Mouse (Mus musculus) MEL (cell line): ENCODE data around the gene Lrrc43. TPM values are rescaled to one million over a fixed set of nuclear protein-coding genes. Genes with fewer than 3 reads are reported as not detected.
A peak's percentile ranks its signal among the peaks of the same experiment; 100 is the strongest.

ENCODE experiments used
- DNase-seq: peaks from one replicate; pipeline ENCODE4 v3.0.0; 2011; ENCODE audit warnings: low read depth, low spot score
- H3K27ac ChIP-seq: 2 replicates; pipeline ENCODE4 v1.5.1; 2012; ENCODE audit warnings: low read depth, mild to moderate bottlenecking, control low read depth, low read length, moderate library complexity; ENCODE audit not compliant: control insufficient read depth
- H3K27me3 ChIP-seq, 2 experiments: fragments of 150-350 bp in 1 of 2; sonication (generic) in 1 of 2; 2 replicates each; pipeline ENCODE4 v1.6.1; 2012; ENCODE audit warnings: low read length in 2 of 2, mild to moderate bottlenecking in 2 of 2, improper control_type of control experiment in 1 of 2, moderate library complexity in 1 of 2; ENCODE audit not compliant: insufficient read depth in 2 of 2, control insufficient read depth in 1 of 2
- H3K36me3 ChIP-seq, 2 experiments: 2 replicates each; pipeline ENCODE4 v1.6.1; 2012 to 2014; ENCODE audit warnings: low read length in 2 of 2, improper control_type of control experiment in 1 of 2, inconsistent platforms in 1 of 2, mild to moderate bottlenecking in 1 of 2; ENCODE audit not compliant: insufficient read depth in 2 of 2, control insufficient read depth in 1 of 2
- H3K4me1 ChIP-seq, 2 experiments: fragments of 150-350 bp in 1 of 2; sonication (generic) in 1 of 2; 2 replicates each; pipeline ENCODE4 v1.6.1; 2012; ENCODE audit warnings: low read length in 2 of 2, improper control_type of control experiment in 1 of 2, mild to moderate bottlenecking in 1 of 2; ENCODE audit not compliant: insufficient read depth in 2 of 2, control insufficient read depth in 1 of 2
- H3K4me3 ChIP-seq, 2 experiments: fragments of 150-350 bp in 1 of 2; sonication (generic) in 1 of 2; 2 replicates each; pipeline ENCODE4 v1.5.1; 2012; ENCODE audit warnings: low read depth in 2 of 2, low read length in 2 of 2, mild to moderate bottlenecking in 2 of 2, moderate library complexity in 2 of 2, control low read depth in 1 of 2, improper control_type of control experiment in 1 of 2; ENCODE audit not compliant: control insufficient read depth in 1 of 2, insufficient read depth in 1 of 2
- H3K79me2 ChIP-seq: 2 replicates; pipeline ENCODE4 v1.6.1; 2012; ENCODE audit warnings: mild to moderate bottlenecking, low read length, moderate library complexity; ENCODE audit not compliant: control insufficient read depth, poor library complexity, insufficient read depth
- H3K9ac ChIP-seq: 2 replicates; pipeline ENCODE4 v1.6.1; 2012; ENCODE audit warnings: low read depth, mild to moderate bottlenecking, control low read depth, low read length, moderate library complexity; ENCODE audit not compliant: control insufficient read depth, poor library complexity, severe bottlenecking
- H3K9me3 ChIP-seq: fragments of 150-350 bp; sonication (generic); replicated peaks from 2 replicates; pipeline ENCODE4 v1.6.1; 2012; ENCODE audit warnings: mild to moderate bottlenecking, low read length, improper control_type of control experiment, moderate library complexity; ENCODE audit not compliant: insufficient read depth
- BHLHE40 ChIP-seq: IDR thresholded peaks from 2 replicates; pipeline ENCODE4 v1.6.1; 2012; ENCODE audit warnings: low read depth, mild to moderate bottlenecking, inconsistent platforms, low read length, improper control_type of control experiment, borderline replicate concordance
- CHD1 ChIP-seq: IDR thresholded peaks from 2 replicates; pipeline ENCODE4 v1.6.1; 2012; ENCODE audit warnings: low read depth, mild to moderate bottlenecking, inconsistent platforms, low read length, improper control_type of control experiment
- CTCF ChIP-seq, 3 experiments: IDR thresholded peaks in 2 of 3; conservative IDR thresholded peaks in 1 of 3; 2 replicates each; pipeline ENCODE4 v1.5.1; 2011 to 2012; ENCODE audit warnings: low read length in 3 of 3, low read depth in 2 of 3, mild to moderate bottlenecking in 2 of 3, improper control_type of control experiment in 1 of 3, inconsistent platforms in 1 of 3, mixed read lengths in 1 of 3, moderate library complexity in 1 of 3; ENCODE audit not compliant: control insufficient read depth in 1 of 3, insufficient read depth in 1 of 3, poor library complexity in 1 of 3, severe bottlenecking in 1 of 3
- E2F4 ChIP-seq: IDR thresholded peaks from 2 replicates; pipeline ENCODE4 v1.6.1; 2011; ENCODE audit warnings: low read depth, low read length, improper control_type of control experiment, borderline replicate concordance
- ETS1 ChIP-seq: IDR thresholded peaks from 2 replicates; pipeline ENCODE4 v1.6.1; 2012; ENCODE audit warnings: low read depth, mild to moderate bottlenecking, inconsistent platforms, low read length, improper control_type of control experiment, moderate library complexity
- HCFC1 ChIP-seq: IDR thresholded peaks from 2 replicates; pipeline ENCODE4 v1.6.1; 2012; ENCODE audit warnings: low read depth, mild to moderate bottlenecking, inconsistent platforms, low read length, improper control_type of control experiment, moderate library complexity
- MAX ChIP-seq: IDR thresholded peaks from 2 replicates; pipeline ENCODE4 v1.6.1; 2011; ENCODE audit warnings: low read length, improper control_type of control experiment
- MAZ ChIP-seq: IDR thresholded peaks from 2 replicates; pipeline ENCODE4 v1.6.1; 2012; ENCODE audit warnings: low read depth, mild to moderate bottlenecking, inconsistent platforms, low read length, improper control_type of control experiment
- MEF2A ChIP-seq: IDR thresholded peaks from 2 replicates; pipeline ENCODE4 v1.6.1; 2014; ENCODE audit warnings: low read depth, mild to moderate bottlenecking, inconsistent platforms, low read length, improper control_type of control experiment; ENCODE audit not compliant: poor library complexity, insufficient replicate concordance, severe bottlenecking; ENCODE audit errors: extremely low read depth
- MXI1 ChIP-seq: IDR thresholded peaks from 2 replicates; pipeline ENCODE4 v1.6.1; 2011; ENCODE audit warnings: mild to moderate bottlenecking, low read depth, low read length, improper control_type of control experiment
- NRF1 ChIP-seq: IDR thresholded peaks from 2 replicates; pipeline ENCODE4 v1.6.1; 2014; ENCODE audit warnings: low read depth, mild to moderate bottlenecking, inconsistent platforms, low read length, improper control_type of control experiment, moderate library complexity; ENCODE audit not compliant: poor library complexity, insufficient read depth, severe bottlenecking
- POLR2A ChIP-seq, 2 experiments: IDR thresholded peaks; 2 replicates each; pipeline ENCODE4 v1.6.1; 2011 to 2012; ENCODE audit warnings: low read length in 2 of 2, mild to moderate bottlenecking in 2 of 2, control low read depth in 1 of 2, improper control_type of control experiment in 1 of 2, low read depth in 1 of 2, moderate library complexity in 1 of 2; ENCODE audit not compliant: control insufficient read depth in 1 of 2, insufficient read depth in 1 of 2, poor library complexity in 1 of 2
- POLR2AphosphoS2 ChIP-seq: IDR thresholded peaks from 2 replicates; pipeline ENCODE4 v1.6.1; 2011; ENCODE audit warnings: low read length, improper control_type of control experiment
- POLR2AphosphoS5 ChIP-seq: IDR thresholded peaks from 2 replicates; pipeline ENCODE4 v1.6.1; 2012; ENCODE audit warnings: low read depth, borderline replicate concordance, mild to moderate bottlenecking, inconsistent platforms, low read length, moderate library complexity, mixed read lengths
- RAD21 ChIP-seq: IDR thresholded peaks from 2 replicates; pipeline ENCODE4 v1.6.1; 2011; ENCODE audit warnings: mild to moderate bottlenecking, low read depth, low read length, improper control_type of control experiment
- SIN3A ChIP-seq: IDR thresholded peaks from 2 replicates; pipeline ENCODE4 v1.6.1; 2012; ENCODE audit warnings: low read length, improper control_type of control experiment, inconsistent platforms
- SMC3 ChIP-seq: IDR thresholded peaks from 2 replicates; pipeline ENCODE4 v1.6.1; 2011; ENCODE audit warnings: low read depth, low read length, improper control_type of control experiment
- TAL1 ChIP-seq: IDR thresholded peaks from 2 replicates; pipeline ENCODE4 v1.6.1; 2012; ENCODE audit warnings: mild to moderate bottlenecking, inconsistent platforms, low read length, moderate library complexity, mixed read lengths
- TCF12 ChIP-seq: IDR thresholded peaks from 2 replicates; pipeline ENCODE4 v1.6.1; 2014; ENCODE audit warnings: low read depth, mild to moderate bottlenecking, inconsistent platforms, low read length, improper control_type of control experiment, moderate library complexity
- ZC3H11A ChIP-seq: IDR thresholded peaks from 2 replicates; pipeline ENCODE4 v1.6.1; 2012; ENCODE audit warnings: low read depth, mild to moderate bottlenecking, inconsistent platforms, low read length, improper control_type of control experiment
- polyA plus RNA-seq, 2 experiments: library from polyadenylated mRNA; stranded (reverse) in 1 of 2; unstranded in 1 of 2; fragments of >175 nt in 1 of 2; fragments of >200 nt in 1 of 2; gene quantifications; 2 replicates each; pipeline versions ENCODE4 v1.2.1 to v1.2.4; 2012; ENCODE audit warnings: low replicate concordance in 2 of 2, low read depth in 1 of 2; ENCODE audit not compliant: insufficient read length in 2 of 2, insufficient read depth in 1 of 2, missing spikeins in 1 of 2
- total RNA-seq: library from RNA; depleted of rRNA; stranded (reverse); fragments of 300-350 nt; gene quantifications from 2 replicates; pipeline ENCODE4 v1.2.3, GENCODE M21; 2012

The Lrrc43 gene
- total and polyA plus RNA-seq, 3 experiments: not detected

DNA sequence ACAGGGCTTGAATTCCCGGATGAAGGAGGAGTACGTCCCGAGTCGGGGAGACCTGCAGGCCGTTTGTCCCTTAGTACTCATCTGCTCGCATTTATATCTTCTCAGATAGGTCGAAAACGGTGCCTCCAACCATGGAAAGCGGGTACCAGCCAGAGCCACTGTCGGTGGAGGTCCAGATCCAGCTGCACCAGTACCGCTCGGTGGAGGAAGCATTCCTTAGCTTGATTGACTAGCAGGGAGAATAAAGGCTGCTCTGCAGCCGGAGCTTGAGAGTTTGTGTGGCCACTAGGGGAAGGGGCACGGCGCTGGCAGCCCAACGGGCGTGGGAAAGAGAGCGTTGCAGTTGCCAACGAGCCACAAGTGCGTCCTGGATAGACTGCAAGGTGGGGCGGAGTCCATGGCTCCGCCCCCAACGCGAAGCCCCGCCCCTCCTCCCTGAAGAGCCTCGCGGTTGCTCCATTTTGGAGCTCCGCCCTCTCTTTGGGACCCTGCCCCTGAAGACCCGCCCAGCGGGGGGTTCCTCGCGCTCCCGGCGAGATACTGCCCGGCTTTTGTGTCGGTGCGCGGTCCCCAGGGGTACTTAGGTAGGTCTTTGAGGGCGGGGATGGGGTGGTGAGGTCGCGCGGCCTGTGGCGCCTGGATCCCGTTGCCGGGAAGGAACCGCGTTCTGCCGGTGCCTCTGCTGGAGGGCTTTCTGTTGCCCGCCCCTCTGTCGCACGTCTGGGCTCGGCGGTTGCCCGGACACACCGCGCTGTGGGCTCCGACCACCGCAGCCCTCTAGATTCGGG is 19.0 kb downstream of the Lrrc43 start:
- H3K27me3 ChIP-seq: no peaks in the 10 kb centered on the region
- no peaks in the 10 kb centered on the region for H3K79me2 ChIP-seq
- peak overlapping the region; percentile 49 for H3K9ac ChIP-seq
- peaks cover 3 to 19% of the 10 kb centered on the region in 2 experiments for H3K4me1 ChIP-seq
- peak; percentile 94 for DNase-seq
- peak overlapping the region; percentile 62 to 78 for H3K4me3 ChIP-seq
- H3K27ac ChIP-seq: no peak overlapping the region
- TF ChIP-seq MAZ (no peak), POLR2A (IDR thresholded peaks at IDR 0.05; ENCODE audit: control insufficient read depth in 1 of 2, insufficient read depth in 1 of 2, low read depth in 1 of 2, low read length in 2 of 2, poor library complexity in 1 of 2) (0 out of 4 replicates have a peak, but pooled peaks of 1 of the 2 experiments have one; percentile 20), SMC3 (no peak), MXI1 (no peak)
- H3K36me3 ChIP-seq: peaks cover 0 to 9% of the 10 kb centered on the region in 2 experiments; a peak in 2 of 4 replicates
- no peaks in the 10 kb centered on the region for H3K9me3 ChIP-seq

GRCm38 (mm10) chr5:123508921-123509320 is 19.8 kb downstream of the Lrrc43 start:
- no peak overlapping the region; the same call in 1 of the 2 replicates for H3K9ac ChIP-seq
- H3K9me3 ChIP-seq: no peaks in the 10 kb centered on the region
- H3K36me3 ChIP-seq: peaks cover 0 to 9% of the 10 kb centered on the region in 2 experiments; a peak in 2 of 4 replicates
- peak; percentile 38 for DNase-seq
- H3K4me3 ChIP-seq: peak overlapping the region; percentile 62 to 78
- peaks cover 3 to 19% of the 10 kb centered on the region in 2 experiments for H3K4me1 ChIP-seq
- H3K27me3 ChIP-seq: no peaks in the 10 kb centered on the region
- TF ChIP-seq NRF1: no peak
- TF ChIP-seq ZC3H11A: no peak
- TF ChIP-seq MAZ: no peak
- TF ChIP-seq POLR2AphosphoS5: no peak
- TF ChIP-seq POLR2A (IDR thresholded peaks at IDR 0.05; ENCODE audit: control insufficient read depth in 1 of 2, insufficient read depth in 1 of 2, low read depth in 1 of 2, low read length in 2 of 2, poor library complexity in 1 of 2): no peak
- no peak for TF ChIP-seq HCFC1
- TF ChIP-seq SIN3A: no peak
- no peak for TF ChIP-seq TAL1
- TF ChIP-seq CHD1: no peak
- no peak for TF ChIP-seq TCF12
- no peak for TF ChIP-seq MEF2A
- TF ChIP-seq RAD21: no peak
- no peak for TF ChIP-seq ETS1
- TF ChIP-seq CTCF (IDR thresholded peaks at IDR 0.05 in 2 of 3, conservative IDR thresholded peaks at IDR 0.05 in 1 of 3; ENCODE audit: control insufficient read depth in 1 of 3, insufficient read depth in 1 of 3, low read depth in 2 of 3, low read length in 3 of 3, poor library complexity in 1 of 3, severe bottlenecking in 1 of 3): no peak
- TF ChIP-seq BHLHE40: no peak
- no peak for TF ChIP-seq POLR2AphosphoS2
- TF ChIP-seq MAX: no peak
- no peak for TF ChIP-seq E2F4
- H3K27ac ChIP-seq: no peak overlapping the region
- H3K79me2 ChIP-seq: no peaks in the 10 kb centered on the region
